Mouse (Mus musculus) heart, embryonic 12.5 days (tissue): Measurements from ENCODE around the gene Ptpn4. TPM values are rescaled to one million over a fixed set of nuclear protein-coding genes. Genes with fewer than 3 reads are reported as not detected.

ENCODE experiments used
- ATAC-seq: fragments of 200-750 bp; cut with Nextera tagmentation; 2 replicates; pipeline ENCODE4 v1.8.0; 2017; ENCODE audit warnings: moderate TSS enrichment, moderate library complexity; ENCODE audit not compliant: insufficient number of reproducible peaks, low FRiP score
- H3K27ac ChIP-seq: fragments of 300-500 bp; sonication (generic); 2 replicates; pipeline ENCODE4 v1.5.1; 2016; ENCODE audit warnings: mild to moderate bottlenecking, moderate library complexity; ENCODE audit not compliant: poor library complexity, severe bottlenecking
- H3K27me3 ChIP-seq: fragments of 300-500 bp; sonication (generic); replicated peaks from 2 replicates; pipeline ENCODE4 v1.6.1; 2016; ENCODE audit warnings: mild to moderate bottlenecking, moderate library complexity
- H3K36me3 ChIP-seq: fragments of 300-500 bp; sonication (generic); 2 replicates; pipeline ENCODE4 v1.6.1; 2016; ENCODE audit warnings: mild to moderate bottlenecking, moderate library complexity
- H3K4me1 ChIP-seq: fragments of 300-500 bp; sonication (generic); replicated peaks from 2 replicates; pipeline ENCODE4 v1.6.1; 2016; ENCODE audit warnings: mild to moderate bottlenecking
- H3K4me2 ChIP-seq: fragments of 300-500 bp; sonication (generic); 2 replicates; pipeline ENCODE4 v1.6.1; 2016; ENCODE audit warnings: mild to moderate bottlenecking, moderate library complexity
- H3K4me3 ChIP-seq: fragments of 300-500 bp; sonication (generic); 2 replicates; pipeline ENCODE4 v1.5.1; 2016; ENCODE audit warnings: mild to moderate bottlenecking
- H3K9ac ChIP-seq: fragments of 300-500 bp; sonication (generic); 2 replicates; pipeline ENCODE4 v1.6.1; 2016; ENCODE audit warnings: mild to moderate bottlenecking, moderate library complexity
- H3K9me3 ChIP-seq: fragments of 300-500 bp; sonication (generic); replicated peaks from 2 replicates; pipeline ENCODE4 v1.6.1; 2016; ENCODE audit warnings: mild to moderate bottlenecking, moderate library complexity
- WGBS: fragments of 180-500 bp; shearing (Covaris S2); methylation state at CpG from one replicate; pipeline ENCODE4 v1.1.7; 2016; 5-methylcytosine and 5-hydroxymethylcytosine counted together
- polyA plus RNA-seq: library from polyadenylated mRNA; unstranded; fragments of >200 nt; fragmentation: Nextera tagmentation; extraction: Ambion mirVana; gene quantifications from 2 replicates; pipeline ENCODE4 v1.2.1, GENCODE M21; 2016

Ptpn4 gene
- polyA plus RNA-seq, 1 experiment from 2014 or later, result 7.5 TPM

GRCm38 (mm10) chr1:119804586-119804985, 32.8 kb downstream of the Ptpn4 start:
- H3K4me3 ChIP-seq, result no peak overlapping the region
- no peak for ATAC-seq
- no peaks in the 10 kb centered on the region for H3K36me3 ChIP-seq
- H3K4me2 ChIP-seq, result no peak overlapping the region
- H3K27me3 ChIP-seq, result no peaks in the 10 kb centered on the region
- no peak overlapping the region for H3K27ac ChIP-seq
- H3K9ac ChIP-seq, result no peak overlapping the region
- no peaks in the 10 kb centered on the region for H3K4me1 ChIP-seq
- no peaks in the 10 kb centered on the region for H3K9me3 ChIP-seq
- WGBS, result 76% methylated on average over 1 of the region's 1 CpGs

- no peaks in the 10 kb centered on the region for H3K9me3 ChIP-seq
- H3K4me3 ChIP-seq, result no peak overlapping the region
- H3K4me2 ChIP-seq, result no peak overlapping the region
Observed at GRCm38 (mm10) chr1:119795174-119795573, 42.2 kb downstream of the Ptpn4 start.

GRCm38 (mm10) chr1:119794342-119794741, 43.1 kb downstream of the Ptpn4 start:
- Histone ChIP-seq H3K4me1 (0 out of 2 replicates have a peak, but pooled peaks cover 5% of the 10 kb centered on the region), H3K4me2 (no peak overlapping the region), H3K36me3 (no peaks in the 10 kb centered on the region), H3K9ac (no peak overlapping the region), H3K9me3 (no peaks in the 10 kb centered on the region), H3K4me3 (no peak overlapping the region), H3K27ac (no peak overlapping the region), H3K27me3 (no peaks in the 10 kb centered on the region)
- ATAC-seq, result no peak
- WGBS, result 71% methylated on average over 1 of the region's 1 CpGs

More at GRCm38 (mm10) chr1:119795174-119795573, 42.2 kb downstream of the Ptpn4 start:
- ATAC-seq, result no peak
- no peak overlapping the region for H3K9ac ChIP-seq
- no peaks in the 10 kb centered on the region for H3K36me3 ChIP-seq
- H3K4me1 ChIP-seq, result 0 out of 2 replicates have a peak, but pooled peaks cover 5% of the 10 kb centered on the region
- no peaks in the 10 kb centered on the region for H3K27me3 ChIP-seq
- no peak overlapping the region for H3K27ac ChIP-seq

- no peak for ATAC-seq
- Histone ChIP-seq H3K27ac (no peak overlapping the region), H3K36me3 (no peaks in the 10 kb centered on the region), H3K9ac (no peak overlapping the region), H3K4me2 (no peak overlapping the region), H3K4me3 (no peak overlapping the region), H3K9me3 (no peaks in the 10 kb centered on the region), H3K27me3 (no peaks in the 10 kb centered on the region), H3K4me1 (no peaks in the 10 kb centered on the region)
- 84% methylated on average over 1 of the region's 1 CpGs for WGBS
Observed at GRCm38 (mm10) chr1:119790616-119791015, 46.8 kb downstream of the Ptpn4 start.

- 72% methylated on average over 2 of the region's 2 CpGs for WGBS
- H3K4me1 ChIP-seq, result no peaks in the 10 kb centered on the region
- no peaks in the 10 kb centered on the region for H3K36me3 ChIP-seq
- H3K4me2 ChIP-seq, result no peak overlapping the region
- H3K27me3 ChIP-seq, result no peaks in the 10 kb centered on the region
- no peaks in the 10 kb centered on the region for H3K9me3 ChIP-seq
- no peak for ATAC-seq
- H3K27ac ChIP-seq, result no peak overlapping the region
- H3K9ac ChIP-seq, result no peak overlapping the region
- H3K4me3 ChIP-seq, result no peak overlapping the region
Observed at GRCm38 (mm10) chr1:119775915-119776314, 61.5 kb downstream of the Ptpn4 start.

GRCm38 (mm10) chr1:119735692-119736091, 101.7 kb downstream of the Ptpn4 start:
- H3K9me3 ChIP-seq, result 0 out of 2 replicates have a peak, but pooled peaks cover 2% of the 10 kb centered on the region
- no peak overlapping the region for H3K4me2 ChIP-seq
- H3K27ac ChIP-seq, result no peak overlapping the region
- H3K4me1 ChIP-seq, result no peaks in the 10 kb centered on the region
- H3K27me3 ChIP-seq, result no peaks in the 10 kb centered on the region
- no peak overlapping the region for H3K9ac ChIP-seq
- no peak for ATAC-seq
- peaks cover 15% of the 10 kb centered on the region for H3K36me3 ChIP-seq
- no peak overlapping the region for H3K4me3 ChIP-seq

- peaks cover 6% of the 10 kb centered on the region for H3K36me3 ChIP-seq
- no peak overlapping the region for H3K27ac ChIP-seq
- H3K4me3 ChIP-seq, result no peak overlapping the region
- 0 out of 2 replicates have a peak, but pooled peaks cover under 1% of the 10 kb centered on the region for H3K9me3 ChIP-seq
- H3K27me3 ChIP-seq, result no peaks in the 10 kb centered on the region
- no peaks in the 10 kb centered on the region for H3K4me1 ChIP-seq
- WGBS, result 88% methylated on average over 1 of the region's 1 CpGs
- no peak overlapping the region for H3K9ac ChIP-seq
- H3K4me2 ChIP-seq, result no peak overlapping the region
- no peak for ATAC-seq
Observed at GRCm38 (mm10) chr1:119734801-119735200, 102.6 kb downstream of the Ptpn4 start.

GRCm38 (mm10) chr1:119731166-119731565, 106.2 kb downstream of the Ptpn4 start:
- H3K9ac ChIP-seq, result no peak overlapping the region
- H3K27ac ChIP-seq, result no peak overlapping the region
- H3K4me2 ChIP-seq, result no peak overlapping the region
- WGBS, result 89% methylated on average over 2 of the region's 2 CpGs
- H3K4me3 ChIP-seq, result no peak overlapping the region
- H3K9me3 ChIP-seq, result no peaks in the 10 kb centered on the region
- no peaks in the 10 kb centered on the region for H3K27me3 ChIP-seq
- H3K36me3 ChIP-seq, result 0 out of 2 replicates have a peak, but pooled peaks cover 2% of the 10 kb centered on the region
- ATAC-seq, result no peak
- no peaks in the 10 kb centered on the region for H3K4me1 ChIP-seq

- ATAC-seq, result no peak
- 87% methylated on average over 2 of the region's 2 CpGs for WGBS
- no peak overlapping the region for H3K4me2 ChIP-seq
- peaks cover 2% of the 10 kb centered on the region; the same call in 1 of the 2 replicates for H3K36me3 ChIP-seq
- H3K27me3 ChIP-seq, result no peaks in the 10 kb centered on the region
- H3K4me1 ChIP-seq, result 0 out of 2 replicates have a peak, but pooled peaks cover 2% of the 10 kb centered on the region
- H3K27ac ChIP-seq, result no peak overlapping the region
- H3K9ac ChIP-seq, result no peak overlapping the region
- H3K9me3 ChIP-seq, result no peaks in the 10 kb centered on the region
- no peak overlapping the region for H3K4me3 ChIP-seq
Observed at GRCm38 (mm10) chr1:119713017-119713416, 124.4 kb downstream of the Ptpn4 start.

GRCm38 (mm10) chr1:119706471-119707217, 130.8 kb downstream of the Ptpn4 start:
- Histone ChIP-seq H3K4me2 (no peak overlapping the region), H3K27ac (no peak overlapping the region), H3K4me3 (no peak overlapping the region), H3K9ac (no peak overlapping the region), H3K36me3 (peaks cover 13% of the 10 kb centered on the region; the same call in 1 of the 2 replicates), H3K27me3 (no peaks in the 10 kb centered on the region), H3K9me3 (no peaks in the 10 kb centered on the region), H3K4me1 (no peaks in the 10 kb centered on the region)
- ATAC-seq, result no peak
- WGBS, result 90% methylated on average over 4 of the region's 4 CpGs

- H3K27ac ChIP-seq, result no peak overlapping the region
- H3K36me3 ChIP-seq, result peaks cover 14% of the 10 kb centered on the region
- no peaks in the 10 kb centered on the region for H3K27me3 ChIP-seq
- no peak overlapping the region for H3K4me3 ChIP-seq
- 95% methylated on average over 1 of the region's 1 CpGs for WGBS
- no peak overlapping the region for H3K9ac ChIP-seq
- H3K4me1 ChIP-seq, result no peaks in the 10 kb centered on the region
- no peaks in the 10 kb centered on the region for H3K9me3 ChIP-seq
- H3K4me2 ChIP-seq, result no peak overlapping the region
- ATAC-seq, result no peak
Observed at GRCm38 (mm10) chr1:119696860-119697259, 140.6 kb downstream of the Ptpn4 start.
